Mouse (Mus musculus) cortical plate, adult 2 months (tissue): ENCODE measurements around the gene Gata5. TPM values are rescaled to one million over a fixed set of nuclear protein-coding genes. Genes with fewer than 3 reads are reported as not detected.

Source experiments
- H3K27ac ChIP-seq: fragments of 200-500 bp; 2 replicates; pipeline ENCODE4 v1.5.1; 2012; ENCODE audit warnings: low read length, control low read depth, inconsistent platforms; ENCODE audit not compliant: insufficient read depth
- H3K4me1 ChIP-seq: fragments of 200-500 bp; 2 replicates; pipeline ENCODE4 v1.6.1; 2011; ENCODE audit warnings: low read length; ENCODE audit not compliant: control insufficient read depth, insufficient read depth
- H3K4me3 ChIP-seq: fragments of 200-500 bp; 2 replicates; pipeline ENCODE4 v1.5.1; 2011; ENCODE audit warnings: mild to moderate bottlenecking, low read length, control low read depth; ENCODE audit not compliant: insufficient read depth
- CTCF ChIP-seq: fragments of 200-500 bp; IDR thresholded peaks from 2 replicates; pipeline ENCODE4 v1.5.1; 2011; ENCODE audit warnings: mild to moderate bottlenecking, control low read depth, low read length; ENCODE audit not compliant: insufficient read depth; ENCODE audit errors: extremely low read depth
- POLR2A ChIP-seq: fragments of 200-500 bp; IDR thresholded peaks from 2 replicates; pipeline ENCODE4 v1.6.1; 2011; ENCODE audit warnings: mild to moderate bottlenecking, low read length, control low read depth; ENCODE audit not compliant: insufficient read depth; ENCODE audit errors: extremely low read depth
- polyA plus RNA-seq: library from polyadenylated mRNA; depleted of rRNA; stranded (reverse); fragments of >200 nt; gene quantifications from 2 replicates; pipeline ENCODE4 v1.2.3, GENCODE M21; 2012

The Gata5 gene
- polyA plus RNA-seq, 1 experiment, result not detected

DNA sequence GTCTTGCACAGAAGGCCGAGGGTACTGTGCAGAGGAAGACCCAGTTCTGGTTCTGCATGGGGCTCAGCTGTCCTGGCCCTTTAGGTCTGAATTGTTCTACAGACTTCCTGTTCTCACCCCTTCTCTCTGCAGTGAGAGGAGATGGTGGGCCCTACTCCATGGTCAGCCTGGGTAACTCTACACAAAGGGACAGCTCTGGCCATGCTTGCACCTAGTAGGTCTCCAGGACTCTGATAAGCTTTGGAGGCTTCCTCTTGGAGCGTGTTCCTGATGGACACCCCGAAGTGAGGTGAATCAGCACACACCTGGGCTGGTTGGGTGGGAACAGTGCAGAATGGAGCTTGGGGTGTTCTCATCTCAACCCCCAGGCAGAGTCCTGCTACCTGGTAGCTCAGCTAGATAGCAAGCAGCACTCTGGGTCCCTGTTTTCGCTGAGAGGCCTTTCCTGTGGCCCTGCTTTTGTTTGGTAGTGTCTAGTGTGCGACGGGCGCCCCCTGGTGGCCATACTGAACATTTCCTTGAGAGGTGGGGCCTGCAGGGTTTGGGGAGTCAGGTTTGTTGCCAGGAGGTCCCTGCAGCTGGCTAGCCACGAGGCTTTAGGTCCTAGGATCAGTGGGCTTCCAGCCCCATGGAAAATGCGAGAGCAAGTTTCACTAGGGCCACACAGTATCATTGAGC lies 12.5 kb upstream of the Gata5 start:
- Histone ChIP-seq H3K4me3 (no peak overlapping the region), H3K27ac (no peak overlapping the region), H3K4me1 (no peaks in the 10 kb centered on the region)
- TF ChIP-seq CTCF, result peak; percentile 74
- TF ChIP-seq POLR2A, result no peak

DNA sequence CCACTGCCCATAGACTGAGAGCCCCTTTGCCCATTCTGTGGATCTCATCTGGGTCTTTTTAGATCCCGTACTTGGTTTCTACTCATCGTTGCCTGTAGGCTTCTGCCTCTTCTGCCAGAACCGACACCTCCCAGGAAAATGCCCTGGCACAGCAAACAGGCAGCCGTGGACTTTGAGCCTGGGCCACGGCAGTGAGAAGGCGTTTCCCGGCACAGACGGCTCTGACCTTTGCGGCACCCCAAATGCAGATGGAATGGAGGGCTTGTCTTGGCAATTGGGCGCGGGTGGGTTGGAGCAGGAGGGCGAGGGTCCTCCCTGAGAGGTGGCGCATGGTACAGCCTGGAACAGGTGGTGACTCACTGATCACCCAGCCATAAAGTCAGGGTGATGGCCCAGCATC lies 8.6 kb upstream of the Gata5 start:
- H3K4me1 ChIP-seq, result no peaks in the 10 kb centered on the region
- no peak overlapping the region for H3K4me3 ChIP-seq
- TF ChIP-seq POLR2A, result no peak
- no peak for TF ChIP-seq CTCF
- no peak overlapping the region for H3K27ac ChIP-seq

DNA sequence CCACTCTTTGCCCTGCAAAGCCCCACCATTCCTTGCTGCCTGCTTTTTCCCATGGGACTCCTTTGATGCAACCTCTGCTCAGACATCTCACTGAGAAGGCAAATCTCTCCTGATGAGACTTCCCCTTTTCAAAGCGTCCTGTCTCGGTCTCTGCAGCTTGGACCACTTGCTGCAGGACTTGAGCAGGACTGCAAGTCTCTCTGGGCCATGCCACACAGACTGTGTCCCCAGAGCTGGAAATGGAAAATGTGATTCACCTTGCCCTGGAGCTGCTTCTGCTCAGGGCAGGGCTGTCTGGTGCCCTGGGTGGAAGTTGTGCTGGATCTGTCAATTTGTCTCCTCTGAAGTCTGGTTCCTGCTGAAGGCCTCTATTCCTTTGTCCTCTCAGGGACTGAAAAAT lies 7.7 kb upstream of the Gata5 start:
- Histone ChIP-seq H3K4me1 (no peaks in the 10 kb centered on the region), H3K4me3 (no peak overlapping the region), H3K27ac (no peak overlapping the region)
- no peak for TF ChIP-seq CTCF
- no peak for TF ChIP-seq POLR2A

DNA sequence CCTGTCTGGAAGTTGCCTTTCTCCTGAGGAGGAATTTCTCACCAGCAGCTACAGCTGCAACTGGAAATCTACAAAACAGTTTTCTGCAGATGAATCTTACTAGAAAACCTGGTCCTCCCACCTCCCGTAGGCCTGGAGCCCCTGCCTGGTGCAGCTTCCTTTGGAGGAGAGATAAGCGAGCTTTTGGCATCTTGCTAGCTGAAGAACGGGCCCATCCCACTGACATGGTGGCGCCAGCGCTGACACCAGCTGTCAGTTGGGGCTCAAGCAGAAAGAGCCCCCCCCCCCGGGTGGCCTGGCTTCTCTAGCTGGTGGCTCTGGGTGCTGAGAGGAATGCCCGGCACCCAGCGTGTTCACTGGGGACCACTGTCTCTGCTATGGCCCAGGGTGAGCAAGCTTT lies 6.7 kb upstream of the Gata5 start:
- no peaks in the 10 kb centered on the region for H3K4me1 ChIP-seq
- H3K27ac ChIP-seq, result no peak overlapping the region
- TF ChIP-seq POLR2A, result no peak
- TF ChIP-seq CTCF, result no peak
- H3K4me3 ChIP-seq, result no peak overlapping the region

DNA sequence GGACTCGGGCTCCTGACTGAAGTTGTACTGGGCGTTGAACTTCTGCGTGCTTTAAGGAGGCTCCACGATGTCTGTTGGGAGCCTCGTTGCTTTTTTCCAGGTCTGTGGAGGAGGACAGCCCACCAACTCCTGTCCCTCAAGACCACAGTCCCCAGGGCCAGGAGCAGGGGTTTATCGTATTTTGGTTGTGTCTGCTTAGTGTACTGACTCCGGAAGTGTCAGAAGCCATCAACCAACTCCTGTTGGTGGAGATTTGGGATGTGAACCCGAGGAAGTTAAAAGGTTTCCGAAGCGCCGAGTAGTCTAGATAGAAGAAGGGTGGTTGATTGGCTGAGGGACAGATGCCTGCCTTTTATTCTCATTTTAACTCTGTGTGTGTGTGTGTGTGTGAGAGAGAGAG lies 5.4 kb upstream of the Gata5 start:
- TF ChIP-seq CTCF, result no peak
- TF ChIP-seq POLR2A, result no peak
- Histone ChIP-seq H3K27ac (no peak overlapping the region), H3K4me3 (no peak overlapping the region), H3K4me1 (no peaks in the 10 kb centered on the region)

DNA sequence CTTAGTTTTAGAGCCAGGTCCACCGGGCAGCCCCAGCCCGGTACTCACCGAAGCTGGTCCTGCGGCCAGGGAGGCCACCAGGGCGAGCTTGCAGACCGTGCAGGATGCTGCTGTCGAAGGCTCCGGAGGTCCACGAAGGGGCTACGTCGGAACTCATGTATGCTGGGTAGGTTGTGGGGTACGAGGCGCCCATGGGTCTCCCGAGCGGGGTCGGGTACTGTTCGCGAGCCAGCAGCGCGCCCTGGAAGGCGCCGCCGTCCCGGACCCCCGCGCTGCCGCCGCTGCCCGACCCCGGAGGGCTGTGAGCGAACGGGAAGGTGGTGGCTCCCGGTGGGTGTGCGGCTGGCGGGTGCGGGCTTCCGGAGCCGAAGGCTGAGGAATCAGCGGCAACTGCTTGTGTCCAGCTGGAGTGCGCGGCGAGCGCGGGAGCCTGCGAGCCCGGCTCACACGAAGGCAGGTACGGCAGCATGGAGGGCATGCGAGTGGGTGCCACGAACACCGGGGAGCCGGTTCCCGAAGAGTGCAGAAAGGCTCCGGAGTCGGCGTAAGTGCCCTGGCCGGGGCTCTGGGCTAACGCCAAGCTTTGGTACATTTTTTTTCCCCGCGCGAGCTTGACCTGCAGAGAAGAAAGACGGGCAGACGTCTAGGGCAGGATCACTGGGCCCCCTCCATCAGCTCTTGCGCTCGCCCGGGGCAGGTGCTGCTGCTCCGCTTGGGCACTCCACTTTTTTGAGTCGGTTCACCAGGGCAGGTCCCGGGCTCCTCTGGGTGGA lies 535 bp downstream of the Gata5 start:
- H3K4me3 ChIP-seq, result no peak overlapping the region

DNA sequence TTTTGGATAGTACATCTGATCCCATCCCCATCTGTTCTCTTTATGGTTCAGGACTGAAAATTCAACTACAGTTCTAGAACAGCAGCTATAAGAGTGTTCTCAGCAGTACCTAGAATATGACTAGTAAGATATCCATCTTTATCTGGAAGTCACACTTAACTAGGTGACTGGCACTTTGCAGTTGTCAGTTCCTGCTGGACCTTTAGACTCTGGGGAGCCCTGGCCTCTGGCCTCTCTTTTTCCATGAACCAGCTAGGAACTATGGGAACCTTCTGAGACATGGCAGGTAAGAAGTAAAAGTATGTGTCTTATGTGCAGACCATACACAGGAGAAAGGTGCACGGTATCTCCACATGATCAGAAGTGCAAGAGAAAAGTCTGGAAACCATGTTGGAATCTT lies 5.0 kb downstream of the Gata5 start:
- Histone ChIP-seq H3K4me3 (no peak overlapping the region), H3K4me1 (no peaks in the 10 kb centered on the region), H3K27ac (no peak overlapping the region)
- no peak for TF ChIP-seq CTCF
- TF ChIP-seq POLR2A, result no peak

More for the DNA sequence above, 535 bp downstream of the Gata5 start:
- Histone ChIP-seq H3K4me1 (no peaks in the 10 kb centered on the region), H3K27ac (no peak overlapping the region)
- TF ChIP-seq POLR2A (no peak), CTCF (no peak)

DNA sequence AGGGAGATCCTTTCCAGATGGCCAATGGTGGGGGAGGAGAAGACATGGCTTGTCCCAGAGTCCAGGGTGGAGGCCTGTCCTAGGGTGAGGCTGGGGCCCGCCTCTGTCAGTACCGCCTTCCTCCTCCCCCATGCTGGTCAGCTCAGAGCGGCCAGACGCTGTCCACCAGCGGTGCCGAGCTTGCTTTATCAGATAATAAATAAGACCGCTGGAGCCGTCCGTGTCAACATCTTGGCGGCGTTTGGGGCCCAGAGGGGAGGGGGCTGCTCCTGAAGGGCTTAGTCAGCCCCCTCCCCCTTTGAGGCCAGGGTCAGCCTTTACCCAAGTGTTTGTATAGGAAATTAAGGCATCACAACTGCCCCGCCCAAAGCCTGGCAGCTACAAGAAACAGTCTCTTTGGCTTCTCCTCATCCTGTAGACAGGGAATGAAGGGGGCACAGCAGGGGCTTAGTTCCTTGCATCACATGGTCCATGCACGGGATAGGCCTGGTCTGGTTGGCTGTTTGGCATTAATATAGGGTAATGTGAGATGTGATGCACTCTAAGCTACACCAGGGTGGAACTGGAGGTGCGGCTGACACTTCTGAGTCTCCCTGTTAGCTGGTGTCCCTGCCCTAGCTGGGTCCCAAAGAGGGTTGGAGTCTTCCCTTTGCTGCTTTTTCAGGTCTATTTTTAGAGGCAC lies 11.7 kb downstream of the Gata5 start:
- no peak overlapping the region for H3K4me3 ChIP-seq
- TF ChIP-seq CTCF (no peak), POLR2A (no peak)
- H3K4me1 ChIP-seq, result no peaks in the 10 kb centered on the region
- H3K27ac ChIP-seq, result no peak overlapping the region

DNA sequence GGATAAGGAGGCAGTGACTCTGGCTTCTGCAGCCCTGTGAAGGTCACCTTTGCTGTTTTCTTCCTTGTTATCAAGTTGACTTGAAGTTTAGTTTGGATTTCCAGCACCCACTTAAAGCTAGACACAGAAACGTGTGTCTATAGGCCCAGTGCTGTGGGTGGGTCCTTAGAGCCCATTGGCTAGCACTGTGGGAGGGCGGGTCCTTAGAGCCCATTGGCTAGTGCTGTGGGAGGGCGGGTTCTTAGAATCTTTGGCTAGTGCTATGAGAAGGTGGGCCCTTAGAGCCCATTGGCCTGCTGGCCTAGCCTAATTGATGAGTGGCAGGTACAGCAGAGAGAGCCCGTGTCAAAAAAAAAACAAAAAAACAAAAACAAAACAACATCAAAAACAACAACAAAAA lies 14.3 kb downstream of the Gata5 start:
- TF ChIP-seq CTCF (no peak), POLR2A (no peak)
- Histone ChIP-seq H3K4me3 (no peak overlapping the region), H3K27ac (no peak overlapping the region), H3K4me1 (no peaks in the 10 kb centered on the region)

DNA sequence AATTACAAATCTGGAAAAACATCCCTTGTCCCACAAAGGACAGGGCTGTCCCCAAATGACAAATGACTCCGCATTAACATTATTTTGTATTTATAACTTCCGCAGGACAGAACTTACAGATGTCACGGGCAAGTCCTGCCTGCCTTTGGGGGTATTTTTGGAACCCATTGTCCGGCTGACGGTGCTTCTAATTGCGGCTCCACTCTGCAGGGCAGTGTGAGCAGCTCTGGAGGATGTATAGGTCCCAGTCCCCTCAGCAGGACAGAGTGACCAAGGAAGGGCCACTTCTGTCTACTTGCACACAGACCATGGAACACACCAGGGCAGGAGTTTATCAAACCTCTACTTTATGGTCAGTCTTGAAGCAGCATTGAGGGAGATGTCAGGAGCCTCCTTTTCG lies 16.9 kb downstream of the Gata5 start:
- H3K4me1 ChIP-seq, result no peaks in the 10 kb centered on the region
- H3K27ac ChIP-seq, result no peak overlapping the region
- H3K4me3 ChIP-seq, result no peak overlapping the region
- TF ChIP-seq CTCF (no peak), POLR2A (no peak)
